ENCODE assay signal across 9 mouse cellular contexts in genomic region chr2:128364161-128364560, GRCm38 (mm10).
A peak's percentile ranks its signal among the peaks of the same experiment; 100 is the strongest.
DNase-seq lines count a peak whose midpoint lies in the region; ATAC-seq lines count a peak whose summit lies in the region.
"Had no signal": no experiment of that assay in that cellular context is flagged by ENCODE, and none has a peak within 500 bp of the region (broad histone marks: within the 10 kb centered on the region; RNA-seq: fewer than 3 reads in every experiment).

No protein-coding gene starts in this region.

- peak overlapping the region; percentile 62 for H3K4me2 ChIP-seq in limb, embryonic 13.5 days (replicated peaks)
- H3K4me2 ChIP-seq in forebrain, embryonic 15.5 days (replicated peaks): no peak overlapping the region

- intact Hi-C loops in heart, postnatal 10 days (cut with DNase I): no loop called here

- peaks cover 18% of the 10 kb centered on the region for H3K4me1 ChIP-seq in limb, embryonic 13.5 days
- no peaks in the 10 kb centered on the region for H3K4me1 ChIP-seq in forebrain, embryonic 15.5 days
- H3K4me1 ChIP-seq in hindbrain, embryonic 10.5 days (replicated peaks): peaks cover 25% of the 10 kb centered on the region

- H3K9me3 ChIP-seq in limb, embryonic 13.5 days: no peaks in the 10 kb centered on the region
- H3K9me3 ChIP-seq in forebrain, embryonic 15.5 days: no peaks in the 10 kb centered on the region
- H3K9me3 ChIP-seq in hindbrain, embryonic 10.5 days: no peaks in the 10 kb centered on the region

- ATAC-seq in common myeloid progenitor, adult 5-6 weeks (replicated peaks; ENCODE audit: low read depth, poor library complexity, severe bottlenecking): peak; percentile 84
- peak; percentile 52; the same call in 1 of the 2 replicates for ATAC-seq in limb, embryonic 13.5 days (ENCODE audit: low FRiP score, low read depth)
- peak; percentile 79 for ATAC-seq in monocyte, adult 5-6 weeks (replicated peaks; ENCODE audit: insufficient number of reproducible peaks, low FRiP score, low TSS enrichment, poor library complexity, severe bottlenecking)
- no peak for ATAC-seq in forebrain, embryonic 15.5 days (replicated peaks)
- ATAC-seq: Patski had no signal

- H3K27me3 ChIP-seq in limb, embryonic 13.5 days: no peaks in the 10 kb centered on the region
- H3K27me3 ChIP-seq in forebrain, embryonic 15.5 days: no peaks in the 10 kb centered on the region
- no peaks in the 10 kb centered on the region for H3K27me3 ChIP-seq in hindbrain, embryonic 10.5 days (ENCODE audit: insufficient read depth, poor library complexity, severe bottlenecking)
- H3K27me3 ChIP-seq: Patski had no signal

- WGBS in limb, embryonic 13.5 days: 16% methylated on average over 14 of the region's 14 CpGs
- WGBS in forebrain, embryonic 15.5 days: 81% methylated on average over 14 of the region's 14 CpGs
- WGBS in hindbrain, embryonic 10.5 days: 69% methylated on average over 14 of the region's 14 CpGs

- peak overlapping the region; percentile 45; the same call in 1 of the 2 replicates for H3K9ac ChIP-seq in limb, embryonic 13.5 days
- H3K9ac ChIP-seq in forebrain, embryonic 15.5 days (replicated peaks): no peak overlapping the region

- H3K27ac ChIP-seq in limb, embryonic 13.5 days: no peak overlapping the region
- no peak overlapping the region for H3K27ac ChIP-seq in forebrain, embryonic 15.5 days (replicated peaks)
- H3K27ac ChIP-seq in hindbrain, embryonic 10.5 days: no peak overlapping the region

- H3K4me3 ChIP-seq in limb, embryonic 13.5 days: peak overlapping the region; percentile 24
- H3K4me3 ChIP-seq in forebrain, embryonic 15.5 days: no peak overlapping the region
- no peak overlapping the region for H3K4me3 ChIP-seq in hindbrain, embryonic 10.5 days

- H3K36me3 ChIP-seq in limb, embryonic 13.5 days: no peaks in the 10 kb centered on the region
- H3K36me3 ChIP-seq in forebrain, embryonic 15.5 days: no peaks in the 10 kb centered on the region
- no peaks in the 10 kb centered on the region for H3K36me3 ChIP-seq in hindbrain, embryonic 10.5 days

- peak; percentile 36 for DNase-seq in CD4-positive helper T cell, adult 2 months (ENCODE audit: low read depth, low spot score)
- peak; percentile 72 to 78 for DNase-seq in heart, postnatal 10 days
- DNase-seq in left cerebral cortex, adult 11 months (ENCODE audit: low spot score): no peak
- DNase-seq in hindbrain, embryonic 10.5 days (ENCODE audit: low spot score): no peak

Comparison
In these comparisons a context has a peak if more than half of its experiments do, and no peak if none do; other contexts are left out.
1. DNase-seq: peak in CD4-positive helper T cell, adult 2 months (single experiment) and heart, postnatal 10 days (2 of 2); none in left cerebral cortex, adult 11 months (single experiment) and hindbrain, embryonic 10.5 days (single experiment).